Mouse (Mus musculus): Measurements from ENCODE around the gene Chchd1. TPM values are rescaled to one million over a fixed set of nuclear protein-coding genes. Genes with fewer than 3 reads are reported as not detected.

The Chchd1 gene
- total and polyA plus RNA-seq, 3 experiments, result 66.8 to 126 (median 98.8) TPM

GRCm38 (mm10) chr14:20750503-20750902 lies 47.7 kb downstream of the Chchd1 start:
- Histone ChIP-seq H3K27me3 (ENCODE audit: control insufficient read depth, insufficient read depth, low read length) (no peaks in the 10 kb centered on the region), H3K79me2 (replicated peaks; ENCODE audit: control insufficient read depth, insufficient read depth, low read length) (no peaks in the 10 kb centered on the region), H3K36me3 (ENCODE audit: control insufficient read depth, insufficient read depth, low read length) (no peaks in the 10 kb centered on the region), H3K9ac (ENCODE audit: low read depth, low read length) (no peak overlapping the region), H3K4me1 (ENCODE audit: control insufficient read depth, insufficient read depth, low read length) (no peaks in the 10 kb centered on the region), H3K27ac (no peak overlapping the region), H3K4me3 (no peak overlapping the region)
- TF ChIP-seq CTCF (IDR thresholded peaks at IDR 0.05) (no peak), POLR2A (IDR thresholded peaks at IDR 0.05; ENCODE audit: insufficient read depth, low read depth, low read length) (no peak), EP300 (IDR thresholded peaks at IDR 0.05; ENCODE audit: insufficient read depth, low read depth, low read length) (no peak)
- 87% methylated on average over 5 of the region's 5 CpGs for WGBS
- intact Hi-C loops (cut with DNase I), result no loop called here
- no peak for DNase-seq

GRCm38 (mm10) chr14:20753792-20754191 lies 51.0 kb downstream of the Chchd1 start:
- TF ChIP-seq EP300 (IDR thresholded peaks at IDR 0.05; ENCODE audit: insufficient read depth, low read depth, low read length), result no peak
- no peak for TF ChIP-seq CTCF (IDR thresholded peaks at IDR 0.05)
- no peak for TF ChIP-seq POLR2A (IDR thresholded peaks at IDR 0.05; ENCODE audit: insufficient read depth, low read depth, low read length)
- Histone ChIP-seq H3K79me2 (replicated peaks; ENCODE audit: control insufficient read depth, insufficient read depth, low read length) (no peaks in the 10 kb centered on the region), H3K36me3 (ENCODE audit: control insufficient read depth, insufficient read depth, low read length) (no peaks in the 10 kb centered on the region), H3K9ac (ENCODE audit: low read depth, low read length) (no peak overlapping the region), H3K4me1 (ENCODE audit: control insufficient read depth, insufficient read depth, low read length) (no peaks in the 10 kb centered on the region), H3K27me3 (ENCODE audit: control insufficient read depth, insufficient read depth, low read length) (no peaks in the 10 kb centered on the region), H3K27ac (no peak overlapping the region), H3K4me3 (no peak overlapping the region)
- WGBS, result 69% methylated on average over 3 of the region's 3 CpGs
- DNase-seq, result no peak
- intact Hi-C loops (cut with DNase I), result no loop called here

Small RNA genes within 50 kb of the gene (microRNA-seq; reads per million reads assigned to microRNA genes)
- gene Mir6946, result 0 to 0.77 reads per million in 2 experiments

Other genes with a start within 250 kb of the Chchd1 start
- gene Anxa7, start 222.9 kb upstream of the Chchd1 start, total RNA-seq (2021), result 10 to 100 TPM; 49.3 to 55.1 TPM
- gene Anxa7, start 222.9 kb upstream of the Chchd1 start, polyA plus RNA-seq (2012; rRNA removed), result 55.1 and 76.0 TPM in 2 replicates
- under 1 TPM; 0.26 to 0.48 TPM for gene Mss51, start 206.1 kb upstream of the Chchd1 start, total RNA-seq (2021)
- 0.31 and 0.53 TPM in 2 replicates for gene Mss51, start 206.1 kb upstream of the Chchd1 start, polyA plus RNA-seq (2012; rRNA removed)
- gene Ppp3cb, start 156.4 kb upstream of the Chchd1 start, total RNA-seq (2021), result 10 to 100 TPM; 60.9 to 69.2 TPM
- gene Ppp3cb, start 156.4 kb upstream of the Chchd1 start, polyA plus RNA-seq (2012; rRNA removed), result 16.0 and 35.0 TPM in 2 replicates
- gene Usp54, start 61.9 kb upstream of the Chchd1 start, total RNA-seq (2021), result 10 to 100 TPM; 14.1 to 16.2 TPM
- 10.9 and 16.3 TPM in 2 replicates for gene Usp54, start 61.9 kb upstream of the Chchd1 start, polyA plus RNA-seq (2012; rRNA removed)
- gene Myoz1, start 46.5 kb upstream of the Chchd1 start, total RNA-seq (2021), result under 1 TPM; 0.31 to 0.52 TPM
- 0.31 and 0.91 TPM in 2 replicates for gene Myoz1, start 46.5 kb upstream of the Chchd1 start, polyA plus RNA-seq (2012; rRNA removed)
- 100 to 1,000 TPM in 1 of 2 experiments, 10 to 100 TPM in 1; 96.8 to 126 TPM for gene Synpo2l, start 34.7 kb upstream of the Chchd1 start, total RNA-seq (2021)
- 63.4 and 67.7 TPM in 2 replicates for gene Synpo2l, start 34.7 kb upstream of the Chchd1 start, polyA plus RNA-seq (2012; rRNA removed)
- 100 to 1,000 TPM in 1 of 2 experiments, 10 to 100 TPM in 1; 98.2 to 106 TPM for gene Sec24c, start 28.7 kb upstream of the Chchd1 start, total RNA-seq (2021)
- gene Sec24c, start 28.7 kb upstream of the Chchd1 start, polyA plus RNA-seq (2012; rRNA removed), result 133 and 146 TPM in 2 replicates
- gene Fut11, start 8.0 kb upstream of the Chchd1 start, total RNA-seq (2021), result 1 to 10 TPM; 5.3 to 5.9 TPM
- 5.3 and 6.9 TPM in 2 replicates for gene Fut11, start 8.0 kb upstream of the Chchd1 start, polyA plus RNA-seq (2012; rRNA removed)
- gene Zswim8, start 4.5 kb downstream of the Chchd1 start, total RNA-seq (2021), result 10 to 100 TPM; 38.5 to 40.0 TPM
- gene Zswim8, start 4.5 kb downstream of the Chchd1 start, polyA plus RNA-seq (2012; rRNA removed), result 103 and 108 TPM in 2 replicates
- 1 to 10 TPM; 8.3 to 8.5 TPM for gene Ndst2, start 31.6 kb downstream of the Chchd1 start, total RNA-seq (2021)
- 15.5 and 23.7 TPM in 2 replicates for gene Ndst2, start 31.6 kb downstream of the Chchd1 start, polyA plus RNA-seq (2012; rRNA removed)
- gene Camk2g, start 91.1 kb downstream of the Chchd1 start, total RNA-seq (2021), result 10 to 100 TPM; 36.8 to 41.0 TPM
- 37.0 and 54.6 TPM in 2 replicates for gene Camk2g, start 91.1 kb downstream of the Chchd1 start, polyA plus RNA-seq (2012; rRNA removed)
- 1 to 10 TPM; 3.4 to 6.2 TPM for gene Plau, start 133.7 kb downstream of the Chchd1 start, total RNA-seq (2021)
- gene Plau, start 133.7 kb downstream of the Chchd1 start, polyA plus RNA-seq (2012; rRNA removed), result 1.8 and 3.5 TPM in 2 replicates
- 100 to 1,000 TPM; 102 to 103 TPM for gene Vcl, start 226.4 kb downstream of the Chchd1 start, total RNA-seq (2021)
- 62.4 and 117 TPM in 2 replicates for gene Vcl, start 226.4 kb downstream of the Chchd1 start, polyA plus RNA-seq (2012; rRNA removed)

Data from heart, adult 2 months (tissue).